Mouse (Mus musculus) cerebellum, adult 11 months (tissue): ENCODE results near the gene Tcf12.

ENCODE experiments used
- DNase-seq: peaks from one replicate; pipeline ENCODE4 v3.0.0; 2022

Tcf12 gene

GRCm38 (mm10) chr9:71976034-71976433, 135.6 kb downstream of the Tcf12 start:
- DNase-seq: peak; percentile 89

GRCm38 (mm10) chr9:71975141-71975540, 136.5 kb downstream of the Tcf12 start:
- no peak for DNase-seq

DNA sequence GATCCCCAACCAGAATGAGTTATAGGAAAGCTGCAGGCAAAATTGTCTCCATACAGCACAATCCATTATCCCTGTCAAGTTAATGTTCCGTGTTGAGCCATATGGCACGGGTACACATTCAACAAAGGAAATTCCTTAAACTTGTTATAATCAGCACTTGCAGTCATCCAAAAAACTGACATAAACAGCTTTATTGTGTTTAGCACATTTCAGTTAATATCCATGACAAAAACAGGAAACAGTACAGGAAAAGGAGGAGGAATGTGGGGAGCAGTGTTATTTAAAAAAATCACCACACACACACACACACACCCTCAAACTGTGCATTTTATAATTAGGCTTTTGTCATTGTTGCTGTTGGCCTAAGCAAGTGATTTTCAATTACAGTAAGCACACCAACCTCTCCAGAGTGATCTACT, 137.1 kb downstream of the Tcf12 start:
- no peak for DNase-seq

DNA sequence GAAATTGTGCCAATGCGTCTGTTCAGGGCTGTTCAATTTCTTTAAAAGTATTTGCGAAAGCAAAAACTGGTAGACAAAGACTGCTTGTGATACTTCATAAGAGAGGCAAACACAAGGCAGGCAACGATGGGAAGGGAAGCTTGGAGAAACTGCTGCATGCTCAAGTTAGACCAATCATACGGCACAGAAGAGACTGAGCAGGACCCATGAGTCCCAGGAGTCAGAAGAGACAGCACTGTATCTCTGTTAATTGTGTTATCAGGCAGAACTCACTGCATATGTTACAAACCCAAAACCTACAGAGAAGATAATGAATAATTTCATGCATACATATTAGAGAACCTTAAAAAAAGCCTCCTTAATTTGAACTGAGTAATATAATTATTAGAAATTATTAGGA, 147.6 kb downstream of the Tcf12 start:
- no peak for DNase-seq

DNA sequence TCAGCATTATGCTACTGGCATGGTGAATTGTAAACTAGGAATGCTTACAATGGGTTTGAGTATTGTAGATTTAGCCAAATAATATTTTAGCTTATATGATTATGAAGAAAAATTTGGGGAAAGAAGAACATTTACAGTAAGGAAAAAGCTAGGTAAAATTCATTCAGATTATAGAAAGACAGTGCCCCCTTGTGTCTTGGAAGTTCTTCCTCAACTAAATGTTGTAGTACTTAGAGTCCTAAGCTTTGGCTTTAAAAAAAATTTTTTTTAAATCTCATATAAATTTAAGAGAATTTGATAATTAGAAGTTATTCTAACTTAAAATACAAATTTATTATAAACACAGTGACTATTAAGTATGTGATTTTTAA, 151.7 kb downstream of the Tcf12 start:
- no peak for DNase-seq

DNA sequence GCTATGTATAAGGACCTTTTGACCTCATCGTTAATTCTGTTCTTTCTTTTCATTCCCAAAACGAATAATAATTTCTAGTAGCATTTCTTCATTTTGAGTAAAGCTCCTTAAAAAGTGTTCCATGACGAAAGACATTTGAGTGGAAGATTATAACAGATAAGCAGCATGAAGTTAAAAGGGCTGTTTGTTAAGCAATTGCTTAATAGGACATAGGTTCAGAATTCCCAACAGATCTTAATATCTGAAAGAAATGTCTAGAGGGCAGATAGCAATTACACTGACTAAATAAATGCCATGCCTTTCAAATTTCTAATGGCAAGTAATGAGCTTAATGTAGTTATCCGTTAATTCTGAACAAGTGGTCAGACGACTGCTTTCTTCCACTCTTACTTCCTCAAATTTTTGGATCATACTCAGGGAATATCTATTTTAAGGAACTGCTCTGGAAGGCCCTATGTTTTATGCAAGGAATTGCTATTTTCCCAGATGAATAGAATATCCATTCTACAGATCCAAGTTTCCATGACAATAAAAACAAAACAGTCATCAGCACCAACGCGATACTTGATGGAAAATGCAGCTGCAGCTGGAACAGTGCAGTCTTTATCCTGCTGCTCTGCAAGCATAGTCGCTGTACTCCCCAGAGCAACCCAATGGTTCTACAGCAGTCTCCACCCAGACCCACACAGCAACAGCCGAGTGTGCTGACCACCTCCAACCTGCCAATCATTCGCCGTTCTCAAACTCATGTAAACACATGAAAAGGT, 152.2 kb downstream of the Tcf12 start:
- no peak for DNase-seq

DNA sequence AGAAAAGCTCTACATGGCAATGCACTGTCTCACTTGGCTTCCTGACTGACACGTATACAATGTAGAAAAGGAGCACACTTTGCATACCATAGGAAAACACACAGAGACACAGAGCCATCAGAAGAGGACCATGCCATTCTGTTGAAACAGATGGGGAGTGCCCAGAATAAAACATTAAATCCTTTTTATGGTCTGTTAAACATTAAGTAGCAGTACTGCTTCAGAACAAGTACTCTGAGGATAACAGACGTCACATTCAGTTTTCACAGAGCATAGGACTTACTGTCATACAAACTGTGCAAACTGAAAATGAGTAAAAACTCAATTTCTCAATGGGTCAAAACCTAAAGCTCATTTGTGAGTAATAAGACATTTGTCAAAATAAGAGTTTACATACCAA, 158.5 kb downstream of the Tcf12 start:
- no peak for DNase-seq

GRCm38 (mm10) chr9:71952621-71953076, 159.0 kb downstream of the Tcf12 start:
- no peak for DNase-seq

DNA sequence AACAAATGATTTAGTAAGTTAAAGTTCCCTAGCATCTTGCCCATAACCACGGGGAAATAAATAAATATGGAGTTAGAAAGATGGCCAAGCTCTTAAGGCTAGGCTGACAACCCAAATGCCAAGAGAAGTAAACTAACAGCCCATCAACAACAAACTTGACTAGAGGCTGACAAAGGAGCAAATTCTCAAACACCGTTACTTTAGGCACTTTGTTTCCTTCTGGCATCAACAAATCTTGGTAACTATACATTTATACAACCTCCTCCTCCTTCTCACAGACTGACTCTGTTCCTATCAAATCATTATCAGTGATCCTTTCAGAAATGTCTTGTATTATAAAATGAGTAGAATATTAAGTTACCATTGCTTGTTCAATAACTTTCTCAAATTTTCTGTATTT, 159.7 kb downstream of the Tcf12 start:
- DNase-seq: no peak

- DNase-seq: no peak
These were observed 160.3 kb downstream of the Tcf12 start for GRCm38 (mm10) chr9:71951341-71951740.

DNA sequence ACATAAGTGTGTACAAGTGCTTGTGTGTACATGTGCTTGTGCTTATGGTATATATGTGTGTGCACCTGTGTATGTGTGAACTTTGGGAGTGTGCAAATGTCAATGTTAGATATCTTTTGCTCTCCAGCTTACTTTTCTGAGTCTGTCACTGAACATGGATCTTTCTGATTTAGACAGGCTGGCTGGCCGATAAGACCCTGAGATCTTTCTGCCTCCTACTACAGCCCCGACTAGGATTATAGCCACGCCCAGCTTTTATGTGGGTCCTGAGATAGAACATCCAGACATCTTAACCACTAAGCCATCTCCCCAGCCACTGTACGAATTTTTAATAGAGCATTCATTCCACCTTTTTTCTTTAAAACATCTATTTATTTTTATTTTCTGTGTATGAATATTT, 166.9 kb downstream of the Tcf12 start:
- DNase-seq: no peak

DNA sequence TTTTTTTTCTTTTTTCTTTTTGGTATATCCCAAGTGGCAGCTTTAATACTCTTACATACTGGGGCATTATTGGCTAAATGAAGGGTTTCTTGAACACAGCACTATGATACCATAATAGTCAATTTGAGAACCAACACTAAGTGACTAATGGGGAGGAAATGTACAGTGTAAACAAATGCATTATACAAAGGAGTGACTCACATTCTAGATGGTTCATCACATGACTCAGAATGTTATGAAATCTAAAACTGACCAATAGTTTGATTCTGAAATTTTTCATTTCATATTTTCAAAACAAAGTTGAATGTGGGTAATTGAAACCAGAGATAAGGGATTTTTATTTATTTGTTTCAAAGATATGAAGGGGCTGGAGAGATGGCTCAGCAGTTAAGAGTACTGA, 169.2 kb downstream of the Tcf12 start:
- no peak for DNase-seq

GRCm38 (mm10) chr9:71940016-71940415, 171.7 kb downstream of the Tcf12 start:
- no peak for DNase-seq

DNA sequence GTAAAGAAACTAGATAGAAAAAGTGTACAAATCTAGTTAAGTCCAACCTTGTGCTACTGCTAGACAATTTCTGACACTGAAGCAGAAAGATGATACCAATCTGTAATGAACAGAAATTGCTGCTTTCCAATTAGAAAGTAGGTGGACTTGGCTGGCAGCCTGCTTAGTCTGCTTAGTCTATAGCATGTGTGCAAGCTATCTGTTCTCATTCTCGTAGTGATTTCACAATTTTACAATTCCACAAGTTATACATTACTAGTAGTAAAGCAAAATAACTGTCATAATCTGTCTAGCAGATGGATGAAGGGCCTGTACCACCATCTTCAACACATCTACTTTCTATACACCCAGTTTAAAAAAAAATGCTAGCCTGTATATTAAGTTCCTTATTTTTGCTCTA, 175.5 kb downstream of the Tcf12 start:
- DNase-seq: no peak

GRCm38 (mm10) chr9:71934833-71935232, 176.8 kb downstream of the Tcf12 start:
- DNase-seq: no peak

DNA sequence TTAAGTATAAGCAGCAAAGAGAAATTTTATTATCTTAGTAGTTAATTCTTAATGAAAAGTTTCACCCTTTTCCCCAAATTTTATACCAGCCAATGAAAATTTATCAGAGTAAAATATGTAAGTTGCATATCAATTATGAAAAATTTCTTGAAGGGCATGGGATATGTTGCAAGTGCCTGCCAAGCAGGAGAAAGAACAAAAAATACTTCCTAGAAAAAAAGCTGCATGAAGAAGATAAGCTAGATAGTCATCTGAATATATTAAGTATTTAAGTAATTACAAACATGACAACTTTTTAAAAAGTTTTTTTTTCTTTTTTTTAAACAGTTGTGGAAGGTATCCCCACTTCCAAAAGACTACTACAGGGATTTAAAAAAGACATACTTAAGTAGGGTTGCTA, 179.7 kb downstream of the Tcf12 start:
- DNase-seq: no peak

GRCm38 (mm10) chr9:71931358-71931715, 180.3 kb downstream of the Tcf12 start:
- DNase-seq: no peak

- DNase-seq: no peak
These were observed 181.0 kb downstream of the Tcf12 start for GRCm38 (mm10) chr9:71930431-71931357.

DNA sequence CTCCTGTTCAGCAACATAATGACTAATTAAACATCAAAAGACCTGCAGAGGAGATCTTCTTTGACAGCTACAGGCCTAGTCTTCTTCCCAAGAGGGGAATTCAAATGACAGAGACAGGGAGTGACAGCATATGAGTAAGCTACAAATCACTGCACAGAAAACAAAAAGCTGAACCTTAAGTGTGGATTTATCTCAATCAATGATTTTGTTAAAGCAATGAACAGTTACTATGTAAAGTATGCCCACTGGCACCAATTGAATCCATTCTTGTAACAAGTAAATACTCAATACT, 195.1 kb downstream of the Tcf12 start:
- DNase-seq: no peak

- no peak for DNase-seq
These were observed 195.6 kb downstream of the Tcf12 start for GRCm38 (mm10) chr9:71915871-71916661.

GRCm38 (mm10) chr9:71906522-71906921, 205.1 kb downstream of the Tcf12 start:
- DNase-seq: no peak

DNA sequence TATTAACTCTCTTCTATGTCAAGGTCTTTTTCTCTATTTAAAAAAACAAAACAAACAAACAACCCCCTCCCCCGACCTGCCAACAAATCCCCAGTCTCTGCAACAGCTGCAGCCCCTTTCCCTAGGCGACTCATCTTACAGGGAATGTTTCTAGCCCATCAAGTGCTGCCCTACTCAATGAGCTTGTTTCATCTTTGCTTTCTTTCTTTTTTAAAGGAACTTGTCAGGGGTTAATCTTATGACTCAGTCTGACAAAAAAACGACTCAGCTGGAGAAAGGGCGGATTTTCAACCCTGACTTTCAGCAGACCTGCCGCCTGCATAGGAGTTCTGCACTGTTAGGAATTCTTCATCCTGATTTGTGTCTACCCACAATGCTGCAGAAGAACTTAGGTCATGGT, 212.8 kb downstream of the Tcf12 start:
- no peak for DNase-seq

GRCm38 (mm10) chr9:71897399-71897798, 214.3 kb downstream of the Tcf12 start:
- DNase-seq: no peak
